Mouse (Mus musculus): ENCODE results near the gene Grasp. TPM values are rescaled to one million over a fixed set of nuclear protein-coding genes. Genes with fewer than 3 reads are reported as not detected.

Gene Grasp
- total and polyA plus RNA-seq, 3 experiments = 0.09 to 0.16 TPM; not detected in 1

GRCm38 (mm10) chr15:101176795-101177691 is 46.9 kb upstream of the Grasp start:
- no peak for ATAC-seq (ENCODE audit: extremely low read depth, insufficient number of reproducible peaks, low FRiP score, poor library complexity, severe bottlenecking)
- DNase-seq (ENCODE audit: low spot score) = no peak
- Histone ChIP-seq H3K9me3 (replicated peaks) (peaks cover 63% of the 10 kb centered on the region), H3K27me3 (ENCODE audit: insufficient read depth, low read length) (no peaks in the 10 kb centered on the region), H3K36me3 (replicated peaks) (no peaks in the 10 kb centered on the region), H3K4me3 (ENCODE audit: low read depth, low read length) (no peak overlapping the region), H3K4me1 (ENCODE audit: insufficient read depth, low read depth, low read length) (no peaks in the 10 kb centered on the region)
- TF ChIP-seq TAL1 (conservative IDR thresholded peaks at IDR 0.05; ENCODE audit: low read depth, low read length) = no peak
- no peak for TF ChIP-seq GATA1 (IDR thresholded peaks at IDR 0.05; ENCODE audit: borderline replicate concordance, low read length)
- TF ChIP-seq CTCF (IDR thresholded peaks at IDR 0.05; ENCODE audit: low read depth, low read length) = no peak
- no peak for TF ChIP-seq GATA2 (IDR thresholded peaks at IDR 0.05; ENCODE audit: borderline replicate concordance, low read depth, low read length)
- no peak for TF ChIP-seq POLR2AphosphoS5 (IDR thresholded peaks at IDR 0.05; ENCODE audit: insufficient replicate concordance, low read depth, low read length)

DNA sequence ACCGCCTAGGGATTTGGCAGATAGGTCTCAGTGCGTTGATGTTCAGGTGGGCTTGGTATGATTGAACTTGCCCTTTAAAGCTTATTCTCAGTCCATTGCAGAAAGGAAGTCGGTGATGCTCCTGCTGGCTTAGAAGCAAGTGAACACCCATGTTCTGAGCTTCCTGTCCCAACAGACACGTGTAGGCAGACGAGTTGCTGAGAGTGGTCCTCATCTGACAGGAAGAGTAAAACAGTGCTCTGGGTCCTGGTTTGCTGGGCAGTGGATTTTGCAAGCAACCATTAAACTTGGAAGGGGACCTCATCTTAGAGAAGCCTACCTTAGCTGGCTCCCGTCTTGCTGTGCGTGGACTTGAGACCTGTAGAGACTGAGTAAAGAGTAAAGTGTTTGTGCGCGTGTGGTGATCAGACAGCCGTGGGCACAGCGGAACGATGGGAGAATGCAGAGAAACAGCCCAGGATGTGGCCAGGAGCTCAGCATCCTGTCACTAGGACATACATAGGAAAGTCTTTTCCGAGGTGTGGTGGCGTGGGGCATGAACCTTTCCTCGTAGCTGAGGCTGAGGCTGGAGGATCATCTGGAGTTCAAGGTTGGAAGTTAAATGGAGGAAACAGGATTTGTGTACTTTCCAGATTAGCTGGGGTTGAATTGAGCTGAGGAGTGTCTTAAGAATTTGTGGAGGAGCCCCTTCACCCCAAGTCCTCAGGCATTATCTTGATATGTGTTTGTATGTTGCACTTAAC is 43.5 kb upstream of the Grasp start:
- H3K27me3 ChIP-seq (ENCODE audit: insufficient read depth, low read length) = no peaks in the 10 kb centered on the region
- H3K9me3 ChIP-seq (replicated peaks) = peaks cover 58% of the 10 kb centered on the region
- ATAC-seq (ENCODE audit: extremely low read depth, insufficient number of reproducible peaks, low FRiP score, poor library complexity, severe bottlenecking) (no peak), DNase-seq (ENCODE audit: low spot score) (no peak)
- TF ChIP-seq POLR2AphosphoS5 (IDR thresholded peaks at IDR 0.05; ENCODE audit: insufficient replicate concordance, low read depth, low read length) (no peak), GATA1 (IDR thresholded peaks at IDR 0.05; ENCODE audit: borderline replicate concordance, low read length) (no peak), CTCF (IDR thresholded peaks at IDR 0.05; ENCODE audit: low read depth, low read length) (no peak), GATA2 (IDR thresholded peaks at IDR 0.05; ENCODE audit: borderline replicate concordance, low read depth, low read length) (no peak), TAL1 (conservative IDR thresholded peaks at IDR 0.05; ENCODE audit: low read depth, low read length) (no peak)
- no peaks in the 10 kb centered on the region for H3K36me3 ChIP-seq (replicated peaks)
- H3K4me3 ChIP-seq (ENCODE audit: low read depth, low read length) = no peak overlapping the region
- H3K4me1 ChIP-seq (ENCODE audit: insufficient read depth, low read depth, low read length) = no peaks in the 10 kb centered on the region

- Histone ChIP-seq H3K4me3 (ENCODE audit: low read depth, low read length) (no peak overlapping the region), H3K4me1 (ENCODE audit: insufficient read depth, low read depth, low read length) (no peaks in the 10 kb centered on the region), H3K9me3 (replicated peaks) (peaks cover 58% of the 10 kb centered on the region), H3K36me3 (replicated peaks) (no peaks in the 10 kb centered on the region), H3K27me3 (ENCODE audit: insufficient read depth, low read length) (no peaks in the 10 kb centered on the region)
- TF ChIP-seq TAL1 (conservative IDR thresholded peaks at IDR 0.05; ENCODE audit: low read depth, low read length) = no peak
- TF ChIP-seq GATA2 (IDR thresholded peaks at IDR 0.05; ENCODE audit: borderline replicate concordance, low read depth, low read length) = no peak
- no peak for TF ChIP-seq POLR2AphosphoS5 (IDR thresholded peaks at IDR 0.05; ENCODE audit: insufficient replicate concordance, low read depth, low read length)
- TF ChIP-seq CTCF (IDR thresholded peaks at IDR 0.05; ENCODE audit: low read depth, low read length) = no peak
- TF ChIP-seq GATA1 (IDR thresholded peaks at IDR 0.05; ENCODE audit: borderline replicate concordance, low read length) = no peak
- ATAC-seq (ENCODE audit: extremely low read depth, insufficient number of reproducible peaks, low FRiP score, poor library complexity, severe bottlenecking) (no peak), DNase-seq (ENCODE audit: low spot score) (no peak)
These were observed 42.9 kb upstream of the Grasp start for GRCm38 (mm10) chr15:101181106-101181466.

DNA sequence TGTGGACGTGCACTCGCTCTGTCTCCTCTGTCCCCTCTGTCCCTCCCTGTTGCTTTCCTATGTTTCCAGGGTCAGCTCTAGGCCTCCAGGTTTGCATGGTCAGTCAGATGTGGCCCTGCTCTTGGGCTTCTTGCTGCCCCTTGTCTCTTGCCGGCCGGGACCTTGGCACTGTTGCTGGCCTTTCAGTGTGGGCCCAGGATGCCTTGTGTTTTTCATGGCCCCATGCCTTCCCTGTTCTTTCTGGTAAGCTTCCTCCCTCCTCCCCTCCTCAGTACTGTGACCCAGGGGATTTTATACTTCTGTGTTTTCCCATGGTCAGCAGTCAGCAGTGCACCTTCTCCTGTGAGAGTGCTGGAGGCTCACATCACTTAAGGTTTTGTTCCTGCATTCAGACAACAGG is 42.5 kb upstream of the Grasp start:
- TF ChIP-seq POLR2AphosphoS5 (IDR thresholded peaks at IDR 0.05; ENCODE audit: insufficient replicate concordance, low read depth, low read length) (no peak), CTCF (IDR thresholded peaks at IDR 0.05; ENCODE audit: low read depth, low read length) (no peak), TAL1 (conservative IDR thresholded peaks at IDR 0.05; ENCODE audit: low read depth, low read length) (no peak), GATA1 (IDR thresholded peaks at IDR 0.05; ENCODE audit: borderline replicate concordance, low read length) (no peak), GATA2 (IDR thresholded peaks at IDR 0.05; ENCODE audit: borderline replicate concordance, low read depth, low read length) (no peak)
- Histone ChIP-seq H3K4me1 (ENCODE audit: insufficient read depth, low read depth, low read length) (no peaks in the 10 kb centered on the region), H3K9me3 (replicated peaks) (peaks cover 62% of the 10 kb centered on the region), H3K27me3 (ENCODE audit: insufficient read depth, low read length) (no peaks in the 10 kb centered on the region), H3K36me3 (replicated peaks) (no peaks in the 10 kb centered on the region), H3K4me3 (ENCODE audit: low read depth, low read length) (no peak overlapping the region)
- ATAC-seq (ENCODE audit: extremely low read depth, insufficient number of reproducible peaks, low FRiP score, poor library complexity, severe bottlenecking) (no peak), DNase-seq (ENCODE audit: low spot score) (no peak)

DNA sequence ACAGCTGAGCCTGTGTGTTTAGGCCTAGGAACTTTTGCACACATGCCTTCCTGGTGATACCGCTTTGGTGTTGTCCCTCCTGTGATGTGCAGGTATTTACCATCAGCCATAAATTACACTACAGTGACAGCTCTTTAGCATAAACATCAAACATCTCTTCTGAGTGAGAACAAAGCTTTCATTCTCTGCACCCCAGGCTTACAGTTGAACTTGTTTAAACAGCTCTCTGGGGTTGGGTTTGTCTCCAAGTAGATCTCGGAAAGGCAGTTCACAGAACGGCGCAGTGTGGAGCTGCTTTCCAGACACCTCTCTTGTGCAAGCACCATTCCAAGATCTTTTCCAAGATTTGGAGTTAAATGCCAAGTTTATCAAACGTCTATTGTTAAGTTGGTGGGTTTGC is 41.3 kb upstream of the Grasp start:
- ATAC-seq (ENCODE audit: extremely low read depth, insufficient number of reproducible peaks, low FRiP score, poor library complexity, severe bottlenecking) (no peak), DNase-seq (ENCODE audit: low spot score) (no peak)
- Histone ChIP-seq H3K4me3 (ENCODE audit: low read depth, low read length) (no peak overlapping the region), H3K9me3 (replicated peaks) (peaks cover 72% of the 10 kb centered on the region), H3K36me3 (replicated peaks) (no peaks in the 10 kb centered on the region), H3K27me3 (ENCODE audit: insufficient read depth, low read length) (no peaks in the 10 kb centered on the region), H3K4me1 (ENCODE audit: insufficient read depth, low read depth, low read length) (no peaks in the 10 kb centered on the region)
- TF ChIP-seq GATA1 (IDR thresholded peaks at IDR 0.05; ENCODE audit: borderline replicate concordance, low read length) (no peak), TAL1 (conservative IDR thresholded peaks at IDR 0.05; ENCODE audit: low read depth, low read length) (no peak), GATA2 (IDR thresholded peaks at IDR 0.05; ENCODE audit: borderline replicate concordance, low read depth, low read length) (no peak), POLR2AphosphoS5 (IDR thresholded peaks at IDR 0.05; ENCODE audit: insufficient replicate concordance, low read depth, low read length) (no peak), CTCF (IDR thresholded peaks at IDR 0.05; ENCODE audit: low read depth, low read length) (no peak)

DNA sequence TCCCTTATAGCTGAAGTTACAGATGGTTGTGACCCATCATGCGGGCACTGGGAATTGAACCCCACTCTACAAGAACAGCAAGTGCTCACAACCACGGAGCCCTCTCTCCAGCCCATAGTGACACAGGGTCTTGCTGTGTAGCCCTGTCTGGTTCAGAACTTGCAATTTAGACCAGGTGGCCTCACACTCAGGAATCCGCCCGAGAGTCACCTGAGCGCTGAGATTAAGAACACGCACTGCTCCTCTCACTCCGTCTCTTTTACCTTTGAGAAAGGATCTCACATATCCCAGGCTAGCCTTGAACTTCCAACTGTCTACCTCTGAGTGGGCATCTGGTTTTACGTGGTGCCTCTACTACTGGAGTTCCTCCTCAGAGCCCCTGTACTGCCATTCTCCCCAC is 39.7 kb upstream of the Grasp start:
- Histone ChIP-seq H3K4me3 (ENCODE audit: low read depth, low read length) (no peak overlapping the region), H3K36me3 (replicated peaks) (no peaks in the 10 kb centered on the region), H3K9me3 (replicated peaks) (peaks cover 66% of the 10 kb centered on the region), H3K27me3 (ENCODE audit: insufficient read depth, low read length) (no peaks in the 10 kb centered on the region), H3K4me1 (ENCODE audit: insufficient read depth, low read depth, low read length) (no peaks in the 10 kb centered on the region)
- ATAC-seq (ENCODE audit: extremely low read depth, insufficient number of reproducible peaks, low FRiP score, poor library complexity, severe bottlenecking) (no peak), DNase-seq (ENCODE audit: low spot score) (no peak)
- TF ChIP-seq POLR2AphosphoS5 (IDR thresholded peaks at IDR 0.05; ENCODE audit: insufficient replicate concordance, low read depth, low read length) (no peak), CTCF (IDR thresholded peaks at IDR 0.05; ENCODE audit: low read depth, low read length) (no peak), TAL1 (conservative IDR thresholded peaks at IDR 0.05; ENCODE audit: low read depth, low read length) (no peak), GATA2 (IDR thresholded peaks at IDR 0.05; ENCODE audit: borderline replicate concordance, low read depth, low read length) (no peak), GATA1 (IDR thresholded peaks at IDR 0.05; ENCODE audit: borderline replicate concordance, low read length) (no peak)
